Mouse (Mus musculus) liver, embryonic 14.5 days (tissue): ENCODE results near the gene Whrn.

Experiments
- CTCF ChIP-seq: IDR thresholded peaks from 2 replicates; pipeline ENCODE4 v1.5.1; 2016; ENCODE audit warnings: antibody characterized with exemption, low read depth, control low read depth
- EP300 ChIP-seq: IDR thresholded peaks from 2 replicates; pipeline ENCODE4 v1.6.1; 2016; ENCODE audit warnings: antibody characterized with exemption, low read depth

GRCm38 (mm10) chr4:63459141-63459789 lies 36.5 kb downstream of the Whrn start:
- no peak for TF ChIP-seq CTCF
- no peak for TF ChIP-seq EP300
